Mouse (Mus musculus): ENCODE measurements around the gene Cux1. TPM values are rescaled to one million over a fixed set of nuclear protein-coding genes. Genes with fewer than 3 reads are reported as not detected.

The Cux1 gene
- polyA plus RNA-seq, 1 experiment from 2014 or later: 112 TPM

GRCm38 (mm10) chr5:136201832-136202231, 365.5 kb downstream of the Cux1 start:
- H3K4me3 ChIP-seq (replicated peaks; ENCODE audit: low read depth, low read length): no peak overlapping the region
- ATAC-seq (ENCODE audit: low FRiP score, low TSS enrichment) (peak; percentile 49; the same call in 1 of the 2 replicates), DNase-seq (peak; percentile 93)
- no peaks in the 10 kb centered on the region for H3K9me3 ChIP-seq (ENCODE audit: control insufficient read depth, low read length)
- peaks cover 4% of the 10 kb centered on the region for H3K4me1 ChIP-seq (ENCODE audit: control insufficient read depth, insufficient read depth, low read length)
- peaks cover 4% of the 10 kb centered on the region; the same call in 1 of the 2 replicates for H3K36me3 ChIP-seq (ENCODE audit: control insufficient read depth, insufficient read depth, low read length)
- H3K4me2 ChIP-seq (ENCODE audit: low read length): no peak overlapping the region
- no peaks in the 10 kb centered on the region for H3K27me3 ChIP-seq (ENCODE audit: control insufficient read depth, insufficient read depth, low read length)
- H3K9ac ChIP-seq (replicated peaks; ENCODE audit: low read length): no peak overlapping the region
- WGBS: 29% methylated on average over 7 of the region's 7 CpGs
- no peak overlapping the region for H3K27ac ChIP-seq (replicated peaks; ENCODE audit: low read depth, low read length)

GRCm38 (mm10) chr5:136199526-136199925, 367.8 kb downstream of the Cux1 start:
- Histone ChIP-seq H3K27ac (replicated peaks; ENCODE audit: low read depth, low read length) (no peak overlapping the region), H3K4me1 (ENCODE audit: control insufficient read depth, insufficient read depth, low read length) (peaks cover 4% of the 10 kb centered on the region), H3K36me3 (ENCODE audit: control insufficient read depth, insufficient read depth, low read length) (peaks cover 25% of the 10 kb centered on the region), H3K27me3 (ENCODE audit: control insufficient read depth, insufficient read depth, low read length) (no peaks in the 10 kb centered on the region), H3K9ac (replicated peaks; ENCODE audit: low read length) (peak overlapping the region; percentile 59; the same call in 1 of the 2 replicates), H3K4me2 (ENCODE audit: low read length) (peak overlapping the region; percentile 76), H3K4me3 (replicated peaks; ENCODE audit: low read depth, low read length) (peak overlapping the region; percentile 58), H3K9me3 (ENCODE audit: control insufficient read depth, low read length) (no peaks in the 10 kb centered on the region)
- DNase-seq (peak; percentile 32), ATAC-seq (ENCODE audit: low FRiP score, low TSS enrichment) (no peak)
- WGBS: 23% methylated on average over 11 of the region's 11 CpGs

- peaks cover 33% of the 10 kb centered on the region for H3K36me3 ChIP-seq (ENCODE audit: control insufficient read depth, insufficient read depth, low read length)
- peak within 1 kb of the TSS; percentile 75 for H3K27ac ChIP-seq (replicated peaks; ENCODE audit: low read depth, low read length)
- DNase-seq: peak; percentile 99
- peaks cover 4% of the 10 kb centered on the region for H3K4me1 ChIP-seq (ENCODE audit: control insufficient read depth, insufficient read depth, low read length)
- ATAC-seq (ENCODE audit: low FRiP score, low TSS enrichment): peak; percentile 85
- H3K27me3 ChIP-seq (ENCODE audit: control insufficient read depth, insufficient read depth, low read length): no peaks in the 10 kb centered on the region
- under 1% methylated on average over 62 of the region's 62 CpGs for WGBS
- peak within 1 kb of the TSS; percentile 59 for H3K9ac ChIP-seq (replicated peaks; ENCODE audit: low read length)
- H3K4me2 ChIP-seq (ENCODE audit: low read length): peak within 1 kb of the TSS; percentile 76
- H3K9me3 ChIP-seq (ENCODE audit: control insufficient read depth, low read length): no peaks in the 10 kb centered on the region
- peak within 1 kb of the TSS; percentile 58 for H3K4me3 ChIP-seq (replicated peaks; ENCODE audit: low read depth, low read length)
Measured at GRCm38 (mm10) chr5:136198474-136199391, 368.6 kb downstream of the Cux1 start, which contains the start of gene Prkrip1. Prkrip1 (minus strand) TSS chr5:136198963.

Small RNA genes lying within 50 kb of the gene (microRNA-seq; reads per million reads assigned to microRNA genes)
- not detected for gene Mir721

Other genes starting within 250 kb of the Cux1 start
- gene Myl10, start 125.7 kb upstream of the Cux1 start, polyA plus RNA-seq (2014; fragmentation: Nextera tagmentation; extraction: Ambion mirVana): not detected in 2 replicates